Mouse (Mus musculus) heart, embryonic 16.5 days (tissue): ENCODE measurements around the gene Snap91. TPM values are rescaled to one million over a fixed set of nuclear protein-coding genes. Genes with fewer than 3 reads are reported as not detected.

ENCODE experiments used
- ATAC-seq: fragments of 200-750 bp; cut with Nextera tagmentation; replicated peaks from 2 replicates; pipeline ENCODE4 v1.8.0; 2017; ENCODE audit warnings: moderate number of reproducible peaks; ENCODE audit not compliant: insufficient read depth, low FRiP score; ENCODE audit errors: extremely low read depth
- H3K27ac ChIP-seq: fragments of 300-500 bp; sonication (generic); 2 replicates; pipeline ENCODE4 v1.5.1; 2014; ENCODE audit warnings: mild to moderate bottlenecking, low read length, control low read depth, moderate library complexity
- H3K27me3 ChIP-seq: fragments of 300-500 bp; sonication (generic); 2 replicates; pipeline ENCODE4 v1.6.1; 2014; ENCODE audit warnings: low read length, mixed read lengths; ENCODE audit not compliant: control insufficient read depth, insufficient read depth
- H3K36me3 ChIP-seq: fragments of 300-500 bp; sonication (generic); 2 replicates; pipeline ENCODE4 v1.6.1; 2014; ENCODE audit not compliant: control insufficient read depth, insufficient read depth
- H3K4me1 ChIP-seq: fragments of 300-500 bp; sonication (generic); 2 replicates; pipeline ENCODE4 v1.6.1; 2014; ENCODE audit warnings: low read length, mixed read lengths; ENCODE audit not compliant: control insufficient read depth, insufficient read depth
- H3K4me2 ChIP-seq: fragments of 300-500 bp; sonication (generic); 2 replicates; pipeline ENCODE4 v1.6.1; 2014; ENCODE audit warnings: low read depth, mild to moderate bottlenecking, control low read depth, low read length
- H3K4me3 ChIP-seq: fragments of 300-500 bp; sonication (generic); 2 replicates; pipeline ENCODE4 v1.5.1; 2014; ENCODE audit warnings: mild to moderate bottlenecking, control low read depth, low read length
- H3K9ac ChIP-seq: fragments of 300-500 bp; sonication (generic); 2 replicates; pipeline ENCODE4 v1.6.1; 2014; ENCODE audit warnings: low read length, control low read depth
- H3K9me3 ChIP-seq: fragments of 300-500 bp; sonication (generic); replicated peaks from 2 replicates; pipeline ENCODE4 v1.6.1; 2016; ENCODE audit warnings: low read length; ENCODE audit not compliant: control insufficient read depth
- WGBS: fragments of 180-500 bp; shearing (Covaris S2); extraction: QIAGEN DNeasy Blood & Tissue Kit; methylation state at CpG from one replicate; pipeline ENCODE4 v1.1.7; 2014; 5-methylcytosine and 5-hydroxymethylcytosine counted together
- polyA plus RNA-seq: library from polyadenylated mRNA; unstranded; fragments of >200 nt; fragmentation: Nextera tagmentation; extraction: Ambion mirVana; gene quantifications from 2 replicates; pipeline ENCODE4 v1.2.1, GENCODE M21; 2015

Snap91 gene
- polyA plus RNA-seq, 1 experiment from 2014 or later, result 89.1 TPM

GRCm38 (mm10) chr9:86799099-86799498, 81.4 kb downstream of the Snap91 start:
- H3K4me3 ChIP-seq, result no peak overlapping the region
- H3K27me3 ChIP-seq, result no peaks in the 10 kb centered on the region
- WGBS, result 82% methylated on average over 7 of the region's 7 CpGs
- H3K4me1 ChIP-seq, result no peaks in the 10 kb centered on the region
- no peak overlapping the region for H3K27ac ChIP-seq
- no peak overlapping the region for H3K9ac ChIP-seq
- no peak for ATAC-seq
- no peak overlapping the region for H3K4me2 ChIP-seq
- H3K9me3 ChIP-seq, result no peaks in the 10 kb centered on the region
- peaks cover 12% of the 10 kb centered on the region; the same call in 1 of the 2 replicates for H3K36me3 ChIP-seq

GRCm38 (mm10) chr9:86798686-86799085, 81.8 kb downstream of the Snap91 start:
- ATAC-seq, result no peak
- no peaks in the 10 kb centered on the region for H3K4me1 ChIP-seq

GRCm38 (mm10) chr9:86798129-86798528, 82.3 kb downstream of the Snap91 start:
- Histone ChIP-seq H3K9me3 (no peaks in the 10 kb centered on the region), H3K4me2 (no peak overlapping the region)
- 79% methylated on average over 5 of the region's 5 CpGs for WGBS

More at GRCm38 (mm10) chr9:86798686-86799085, 81.8 kb downstream of the Snap91 start:
- no peak overlapping the region for H3K9ac ChIP-seq
- 47% methylated on average over 7 of the region's 7 CpGs for WGBS
- H3K36me3 ChIP-seq, result peaks cover 12% of the 10 kb centered on the region; the same call in 1 of the 2 replicates
- H3K9me3 ChIP-seq, result no peaks in the 10 kb centered on the region
- no peak overlapping the region for H3K4me3 ChIP-seq
- H3K27ac ChIP-seq, result no peak overlapping the region
- H3K27me3 ChIP-seq, result no peaks in the 10 kb centered on the region
- no peak overlapping the region for H3K4me2 ChIP-seq

GRCm38 (mm10) chr9:86797553-86797952, 82.9 kb downstream of the Snap91 start:
- Histone ChIP-seq H3K36me3 (peaks cover 16% of the 10 kb centered on the region; the same call in 1 of the 2 replicates), H3K4me1 (no peaks in the 10 kb centered on the region), H3K9ac (no peak overlapping the region), H3K27me3 (no peaks in the 10 kb centered on the region), H3K27ac (no peak overlapping the region), H3K4me3 (no peak overlapping the region), H3K4me2 (no peak overlapping the region), H3K9me3 (no peaks in the 10 kb centered on the region)
- whole genome bisulfite sequencing, result 90% methylated on average over 4 of the region's 4 CpGs
- ATAC-seq, result no peak

More at GRCm38 (mm10) chr9:86798129-86798528, 82.3 kb downstream of the Snap91 start:
- no peak overlapping the region for H3K27ac ChIP-seq
- no peak overlapping the region for H3K4me3 ChIP-seq
- no peaks in the 10 kb centered on the region for H3K27me3 ChIP-seq
- peaks cover 16% of the 10 kb centered on the region; the same call in 1 of the 2 replicates for H3K36me3 ChIP-seq
- no peaks in the 10 kb centered on the region for H3K4me1 ChIP-seq
- no peak overlapping the region for H3K9ac ChIP-seq
- no peak for ATAC-seq

- ATAC-seq, result no peak
- Histone ChIP-seq H3K27me3 (no peaks in the 10 kb centered on the region), H3K4me1 (no peaks in the 10 kb centered on the region), H3K36me3 (peaks cover 20% of the 10 kb centered on the region; the same call in 1 of the 2 replicates), H3K9me3 (no peaks in the 10 kb centered on the region), H3K9ac (no peak overlapping the region), H3K4me2 (no peak overlapping the region), H3K27ac (no peak overlapping the region), H3K4me3 (no peak overlapping the region)
- 64% methylated on average over 3 of the region's 3 CpGs for WGBS
These were observed 85.2 kb downstream of the Snap91 start for GRCm38 (mm10) chr9:86795236-86795635.

- Histone ChIP-seq H3K27ac (no peak overlapping the region), H3K9me3 (no peaks in the 10 kb centered on the region), H3K27me3 (no peaks in the 10 kb centered on the region), H3K4me3 (no peak overlapping the region), H3K4me2 (no peak overlapping the region), H3K36me3 (peaks cover 12% of the 10 kb centered on the region; the same call in 1 of the 2 replicates), H3K4me1 (no peaks in the 10 kb centered on the region), H3K9ac (no peak overlapping the region)
- no peak for ATAC-seq
- WGBS, result 62% methylated on average over 7 of the region's 7 CpGs
These were observed 88.5 kb downstream of the Snap91 start for GRCm38 (mm10) chr9:86791927-86792326.

- Histone ChIP-seq H3K4me2 (no peak overlapping the region), H3K4me1 (no peaks in the 10 kb centered on the region), H3K27ac (no peak overlapping the region), H3K27me3 (no peaks in the 10 kb centered on the region), H3K9me3 (no peaks in the 10 kb centered on the region), H3K4me3 (no peak overlapping the region), H3K9ac (no peak overlapping the region), H3K36me3 (peaks cover 12% of the 10 kb centered on the region; the same call in 1 of the 2 replicates)
- no peak for ATAC-seq
- 63% methylated on average over 6 of the region's 6 CpGs for WGBS
These were observed 91.3 kb downstream of the Snap91 start for GRCm38 (mm10) chr9:86789186-86789585.

GRCm38 (mm10) chr9:86782836-86783235, 97.6 kb downstream of the Snap91 start:
- H3K27me3 ChIP-seq, result no peaks in the 10 kb centered on the region
- 91% methylated on average over 2 of the region's 2 CpGs for WGBS
- H3K9ac ChIP-seq, result no peak overlapping the region
- H3K36me3 ChIP-seq, result peaks cover 10% of the 10 kb centered on the region
- H3K4me3 ChIP-seq, result no peak overlapping the region
- ATAC-seq, result no peak
- no peak overlapping the region for H3K27ac ChIP-seq
- H3K4me1 ChIP-seq, result no peaks in the 10 kb centered on the region
- H3K4me2 ChIP-seq, result no peak overlapping the region
- no peaks in the 10 kb centered on the region for H3K9me3 ChIP-seq

- 90% methylated on average over 4 of the region's 4 CpGs for WGBS
- H3K4me3 ChIP-seq, result no peak overlapping the region
- no peak overlapping the region for H3K27ac ChIP-seq
- H3K9ac ChIP-seq, result no peak overlapping the region
- no peaks in the 10 kb centered on the region for H3K27me3 ChIP-seq
- peaks cover 10% of the 10 kb centered on the region for H3K36me3 ChIP-seq
- no peak overlapping the region for H3K4me2 ChIP-seq
- no peaks in the 10 kb centered on the region for H3K9me3 ChIP-seq
- H3K4me1 ChIP-seq, result no peaks in the 10 kb centered on the region
- no peak for ATAC-seq
These were observed 99.0 kb downstream of the Snap91 start for GRCm38 (mm10) chr9:86781426-86781825.
